Mouse (Mus musculus) ovary, postnatal 10 days (tissue): ENCODE results near the gene Slx4ip.

Source experiments
- DNase-seq: peaks from one replicate; pipeline ENCODE4 v3.0.0; 2022; ENCODE audit warnings: low spot score

Gene Slx4ip

GRCm38 (mm10) chr2:137067479-137068110, 176.6 kb downstream of the Slx4ip start:
- DNase-seq: no peak

DNA sequence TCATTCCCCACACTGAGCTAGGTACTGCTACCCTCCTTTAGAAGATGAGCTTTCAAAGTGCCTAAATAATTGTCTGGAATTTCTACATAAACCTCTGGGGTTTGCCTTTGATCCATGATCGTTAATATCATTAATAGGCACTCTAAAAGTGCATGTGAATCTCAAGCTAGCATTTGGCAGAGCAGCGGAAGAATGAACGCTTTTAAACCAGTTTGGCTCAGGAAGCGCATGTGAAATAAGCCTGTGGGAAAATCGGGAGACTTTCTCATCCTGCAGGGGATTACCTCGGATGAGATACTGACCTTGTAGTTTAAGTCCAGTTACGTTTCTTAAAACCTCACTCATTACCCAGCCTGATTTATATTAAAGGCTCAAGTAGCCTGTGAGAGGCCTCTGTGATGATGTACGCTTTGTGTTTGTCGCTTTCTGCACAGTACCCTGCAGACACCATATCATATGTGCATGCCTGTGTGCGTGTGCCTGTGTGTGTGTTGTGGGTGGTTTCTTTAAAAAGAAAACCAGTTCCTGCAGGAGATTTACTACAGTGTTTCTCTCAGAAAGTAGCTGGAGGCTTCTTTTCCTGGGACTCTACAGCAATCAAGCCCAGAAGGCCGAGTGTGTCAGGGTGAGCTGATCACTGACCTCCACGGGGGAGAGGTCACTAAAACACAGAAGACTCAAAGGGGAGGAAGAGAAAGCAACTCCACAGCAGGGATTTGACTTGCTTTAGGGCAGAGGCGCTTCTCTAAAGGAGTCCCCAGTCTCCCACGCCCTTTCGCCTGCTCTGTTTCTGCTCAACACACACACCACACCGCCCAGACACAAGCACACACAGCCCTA, 182.7 kb downstream of the Slx4ip start:
- DNase-seq: no peak

DNA sequence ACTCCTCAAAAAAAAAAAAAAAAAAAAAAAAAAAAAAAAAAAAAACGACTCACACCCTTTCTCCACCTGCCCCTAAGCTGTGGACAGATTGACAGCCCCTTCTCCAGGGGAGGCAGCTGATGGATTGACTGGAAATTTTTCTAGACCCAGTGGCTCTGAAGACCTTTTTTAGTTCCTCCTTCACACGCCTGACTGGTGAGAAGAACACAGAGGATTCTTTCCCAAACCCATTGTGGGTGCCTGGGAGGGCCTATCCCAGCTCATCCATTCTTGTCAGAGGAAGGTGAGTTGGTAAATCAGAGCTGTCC, 183.2 kb downstream of the Slx4ip start:
- no peak for DNase-seq

GRCm38 (mm10) chr2:137078771-137079170, 187.8 kb downstream of the Slx4ip start:
- DNase-seq: no peak

DNA sequence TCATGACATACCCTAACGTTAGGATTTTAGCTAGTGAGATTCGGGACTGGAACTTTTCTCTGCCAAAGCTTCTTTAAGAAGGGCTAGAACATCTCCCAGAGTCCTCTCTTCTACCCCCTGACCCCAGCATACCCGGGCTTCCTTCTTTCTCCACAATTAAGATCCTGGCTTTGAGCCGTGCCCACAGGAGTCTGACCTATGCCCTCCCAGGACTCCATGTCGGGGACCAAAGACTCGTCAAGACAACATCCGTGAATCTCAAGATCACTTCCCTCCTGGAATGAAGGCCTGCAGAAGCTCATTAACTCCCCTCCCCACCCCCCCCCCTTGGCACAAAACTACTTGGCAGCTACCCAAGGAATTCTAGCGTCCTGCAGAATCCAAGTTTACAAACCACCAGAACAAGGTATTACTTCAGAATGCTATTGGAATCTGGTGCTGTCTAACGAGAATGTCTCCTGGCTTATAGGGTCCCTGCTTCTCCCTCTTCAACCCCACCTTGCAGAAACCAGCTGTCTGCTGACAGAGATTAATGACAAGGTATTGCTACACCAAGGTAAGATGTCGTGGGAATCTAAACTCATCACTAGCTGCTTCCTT, 188.8 kb downstream of the Slx4ip start:
- DNase-seq: no peak

DNA sequence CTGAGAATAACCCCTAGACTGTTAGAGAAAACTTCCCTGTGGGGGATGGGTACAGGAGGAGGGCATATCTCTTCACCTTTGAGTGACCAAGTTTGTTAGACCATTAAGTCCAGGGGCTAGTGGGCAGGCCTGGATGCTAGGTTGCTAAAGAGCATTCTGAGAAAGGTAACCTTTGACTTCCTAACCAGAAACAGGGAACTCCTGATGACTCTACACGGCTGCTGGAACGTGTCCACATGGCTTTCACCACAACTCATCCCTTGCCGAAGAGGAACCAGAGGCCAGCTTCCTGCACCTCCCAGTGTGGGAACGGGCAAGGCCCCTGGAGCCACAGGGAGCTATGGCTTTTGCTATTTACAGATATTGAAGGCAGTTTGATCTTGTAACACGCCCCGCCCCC, 189.4 kb downstream of the Slx4ip start:
- no peak for DNase-seq

GRCm38 (mm10) chr2:137081001-137081400, 190.0 kb downstream of the Slx4ip start:
- DNase-seq: no peak

GRCm38 (mm10) chr2:137082896-137083620, 192.0 kb downstream of the Slx4ip start:
- no peak for DNase-seq

DNA sequence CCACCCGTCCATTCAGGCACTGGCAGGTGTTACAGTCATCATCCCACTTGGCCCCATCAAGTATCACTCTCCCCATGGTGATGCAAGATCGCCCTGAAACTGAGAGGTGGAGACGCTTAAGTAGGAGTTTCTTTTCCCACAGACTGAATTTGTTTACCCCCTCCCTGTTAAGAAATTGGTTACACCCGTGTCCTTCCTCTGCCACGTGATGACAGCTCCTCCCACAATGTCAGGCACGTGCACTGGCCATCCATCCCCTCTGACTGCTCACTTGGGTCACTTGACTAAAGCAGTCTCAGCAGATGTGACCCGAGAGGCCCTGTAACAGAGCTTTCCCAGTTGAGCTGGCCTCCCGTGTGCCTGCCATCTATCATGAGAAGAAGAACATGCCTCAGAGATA, 194.2 kb downstream of the Slx4ip start:
- no peak for DNase-seq

DNA sequence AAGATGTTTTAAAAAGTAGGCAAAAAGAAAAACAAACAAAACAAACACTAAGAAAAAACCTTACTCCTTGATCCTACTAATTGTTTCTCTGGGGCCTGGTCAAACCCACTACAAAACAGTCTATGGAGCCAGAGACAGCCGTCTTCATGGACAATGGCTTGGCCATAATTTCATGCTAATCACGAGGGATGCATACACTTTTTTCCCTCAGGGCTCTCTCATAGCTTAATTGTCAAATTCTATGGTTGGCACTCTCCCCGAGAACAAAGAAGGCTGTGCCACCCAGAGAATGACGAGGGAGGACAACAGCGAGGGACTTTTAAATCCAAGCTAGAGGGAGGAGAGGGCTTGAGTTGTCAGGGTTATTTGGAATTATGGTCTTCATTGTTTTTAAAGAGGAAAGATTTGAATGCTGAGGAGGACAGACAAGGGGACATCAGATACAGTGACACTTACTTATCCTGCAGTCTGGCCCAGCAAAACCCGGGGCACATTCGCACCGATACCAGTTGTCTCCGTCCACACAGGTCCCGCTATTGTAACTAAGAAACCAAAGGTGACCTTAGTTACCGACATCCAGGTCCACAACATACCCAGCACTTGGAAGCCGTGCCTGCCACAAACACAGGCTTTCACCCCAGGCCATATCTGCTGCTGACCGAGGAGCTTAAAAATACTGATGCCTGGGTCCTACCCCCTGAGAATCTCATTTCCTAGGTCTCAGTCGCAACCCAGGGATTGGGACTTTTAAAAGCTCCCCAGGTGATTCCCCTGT, 195.8 kb downstream of the Slx4ip start:
- DNase-seq: no peak

GRCm38 (mm10) chr2:137087705-137088104, 196.7 kb downstream of the Slx4ip start:
- no peak for DNase-seq

- DNase-seq: no peak
Measured at GRCm38 (mm10) chr2:137091766-137092522, 200.9 kb downstream of the Slx4ip start.

- no peak for DNase-seq
Measured at GRCm38 (mm10) chr2:137092523-137093297, 201.7 kb downstream of the Slx4ip start.

- no peak for DNase-seq
Measured at GRCm38 (mm10) chr2:137093298-137093630, 202.2 kb downstream of the Slx4ip start.

- DNase-seq: no peak
Measured at GRCm38 (mm10) chr2:137094301-137094700, 203.3 kb downstream of the Slx4ip start.

DNA sequence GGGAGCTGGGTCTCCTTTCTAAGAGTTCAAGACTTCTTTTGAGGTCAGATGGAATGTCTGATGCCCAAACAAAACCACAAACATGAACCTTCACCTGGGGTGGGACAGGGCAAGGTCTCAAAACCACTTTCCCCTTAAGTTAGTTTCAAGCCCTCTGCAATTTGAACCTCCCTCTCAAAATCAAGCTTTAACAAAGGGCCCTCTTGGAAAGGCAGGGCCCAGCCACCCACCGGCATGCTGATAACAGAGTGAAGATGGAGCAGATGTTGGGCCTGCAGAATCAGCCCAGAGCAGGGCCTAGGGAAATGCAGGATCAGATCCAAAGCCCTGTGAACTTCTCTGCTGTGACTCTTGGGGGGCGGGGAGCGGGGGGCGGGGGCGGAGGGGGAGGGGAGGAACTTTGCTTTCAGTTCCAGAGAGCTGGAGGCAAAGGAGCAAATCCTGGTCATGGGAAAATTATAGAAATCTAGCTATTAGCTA, 206.0 kb downstream of the Slx4ip start:
- DNase-seq: no peak

DNA sequence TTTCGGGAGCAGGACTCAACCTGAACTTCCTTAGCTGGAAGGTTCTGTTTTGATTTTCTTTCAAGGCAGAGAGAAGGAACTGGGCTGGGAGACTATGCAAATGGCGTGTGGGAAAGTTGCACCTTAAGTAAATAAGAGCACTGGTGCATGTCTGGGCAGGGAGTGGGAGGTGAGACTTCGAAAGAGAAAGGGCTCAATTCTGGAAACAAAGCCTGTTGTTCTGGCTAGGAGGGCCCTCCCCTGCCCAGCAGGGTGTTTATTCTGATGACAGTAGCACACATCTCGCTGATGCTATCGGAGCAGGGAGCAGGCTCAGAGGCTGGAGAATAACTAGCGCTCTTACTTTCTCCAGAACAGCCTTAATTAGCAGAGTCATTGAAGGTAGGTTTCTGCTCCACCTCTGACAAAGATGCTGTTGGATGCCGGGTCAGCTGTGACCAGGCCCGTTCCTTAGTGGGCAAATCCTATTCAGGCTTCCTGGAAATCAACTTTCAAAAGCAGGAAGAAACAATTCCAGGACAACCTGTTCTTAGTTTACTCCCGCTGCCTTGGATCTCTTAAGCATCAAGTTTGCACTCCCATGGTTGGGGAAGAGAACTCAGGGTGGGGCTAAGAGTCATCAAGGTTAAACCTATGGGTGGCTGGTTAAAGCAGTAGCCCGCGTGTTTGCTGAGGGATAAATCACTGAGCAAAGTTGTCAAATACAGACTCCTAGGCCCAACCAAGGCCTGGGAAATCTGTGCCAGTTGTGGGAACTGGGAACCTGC, 207.4 kb downstream of the Slx4ip start:
- no peak for DNase-seq

DNA sequence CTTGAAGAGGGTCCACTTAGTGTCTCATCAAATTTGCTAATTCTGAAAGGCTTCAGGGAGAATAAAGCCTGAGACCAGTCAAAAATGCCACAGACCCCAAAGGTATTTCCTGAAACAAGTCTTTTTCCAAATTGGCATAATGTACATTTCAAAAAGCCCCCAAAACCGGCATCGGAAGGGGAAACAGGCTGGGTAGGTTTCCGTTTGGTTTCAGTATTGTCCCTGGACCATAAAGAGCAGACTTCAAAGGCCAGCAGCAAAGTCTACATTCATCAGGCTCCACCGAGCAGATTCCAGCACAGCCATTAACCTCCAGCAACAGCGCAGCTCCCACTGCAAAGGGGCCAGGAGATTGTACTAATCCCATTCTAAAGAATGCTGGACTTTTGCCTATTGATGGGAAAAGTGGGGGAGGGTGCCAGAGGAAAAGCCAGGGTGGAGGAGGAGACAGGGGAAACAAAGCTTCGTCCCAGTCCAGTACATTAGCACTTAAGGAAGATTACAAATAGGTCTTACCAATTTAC, 208.3 kb downstream of the Slx4ip start:
- no peak for DNase-seq

GRCm38 (mm10) chr2:137101074-137101473, 210.1 kb downstream of the Slx4ip start:
- no peak for DNase-seq
